Mouse (Mus musculus) forebrain, postnatal 0 days (tissue): ENCODE measurements around the gene Fam32a. TPM values are rescaled to one million over a fixed set of nuclear protein-coding genes. Genes with fewer than 3 reads are reported as not detected.

Experiments
- ATAC-seq: fragments of 200-750 bp; cut with Nextera tagmentation; 2 replicates; pipeline ENCODE4 v1.8.0; 2017; ENCODE audit warnings: mild to moderate bottlenecking, moderate library complexity
- DNase-seq: peaks from one replicate; pipeline ENCODE4 v3.0.0-alpha.2; 2015
- H3K27ac ChIP-seq: fragments of 300-500 bp; sonication (generic); 2 replicates; pipeline ENCODE4 v1.5.1; 2014; ENCODE audit warnings: low read depth, mild to moderate bottlenecking, antibody characterized with exemption, low read length, moderate library complexity, mixed read lengths
- H3K27me3 ChIP-seq: fragments of 300-500 bp; sonication (generic); 2 replicates; pipeline ENCODE4 v1.6.1; 2014; ENCODE audit warnings: mild to moderate bottlenecking, low read length, mixed read lengths; ENCODE audit not compliant: insufficient read depth
- H3K36me3 ChIP-seq: fragments of 300-500 bp; sonication (generic); 2 replicates; pipeline ENCODE4 v1.6.1; 2014; ENCODE audit warnings: mild to moderate bottlenecking, moderate library complexity; ENCODE audit not compliant: insufficient read depth
- H3K4me1 ChIP-seq: fragments of 300-500 bp; sonication (generic); 2 replicates; pipeline ENCODE4 v1.6.1; 2014; ENCODE audit warnings: antibody characterized with exemption; ENCODE audit not compliant: insufficient read depth
- H3K4me2 ChIP-seq: fragments of 300-500 bp; sonication (generic); 2 replicates; pipeline ENCODE4 v1.6.1; 2014; ENCODE audit warnings: low read depth, mild to moderate bottlenecking, moderate library complexity
- H3K4me3 ChIP-seq: fragments of 300-500 bp; sonication (generic); 2 replicates; pipeline ENCODE4 v1.5.1; 2014; ENCODE audit warnings: low read depth, low read length, mixed read lengths
- H3K9ac ChIP-seq: fragments of 300-500 bp; sonication (generic); 2 replicates; pipeline ENCODE4 v1.6.1; 2014; ENCODE audit warnings: mild to moderate bottlenecking
- H3K9me3 ChIP-seq: fragments of 300-500 bp; sonication (generic); 2 replicates; pipeline ENCODE4 v1.6.1; 2016; ENCODE audit warnings: low read length
- CTCF ChIP-seq: sonication (generic); IDR thresholded peaks from 2 replicates; pipeline ENCODE4 v1.5.1; 2016; ENCODE audit warnings: antibody characterized with exemption, control low read depth, low read depth
- WGBS: fragments of 180-500 bp; shearing (Covaris S2); extraction: QIAGEN DNeasy Blood & Tissue Kit; methylation state at CpG from one replicate; pipeline ENCODE4 v1.1.7; 2014; 5-methylcytosine and 5-hydroxymethylcytosine counted together
- polyA plus RNA-seq: library from polyadenylated mRNA; unstranded; fragments of >200 nt; fragmentation: Nextera tagmentation; extraction: Ambion mirVana; gene quantifications from 2 replicates; pipeline ENCODE4 v1.2.1, GENCODE M21; 2015
- total RNA-seq: library from RNA; depleted of rRNA; stranded (reverse); fragments of >200 nt; gene quantifications from 2 replicates; pipeline ENCODE4 v1.2.3, GENCODE M21; 2014

The Fam32a gene
- total and polyA plus RNA-seq, 2 experiments from 2014 or later, result 107 to 147 TPM

- TF ChIP-seq CTCF, result peak; percentile 80
- peak; percentile 65 for DNase-seq
- H3K36me3 ChIP-seq, result peaks cover 8% of the 10 kb centered on the region
- H3K27me3 ChIP-seq, result no peaks in the 10 kb centered on the region
- no peak overlapping the region for H3K4me3 ChIP-seq
- no peak overlapping the region for H3K27ac ChIP-seq
- 37% methylated on average over 2 of the region's 2 CpGs for WGBS
- no peaks in the 10 kb centered on the region for H3K9me3 ChIP-seq
- ATAC-seq, result peak; percentile 65
- H3K4me1 ChIP-seq, result no peaks in the 10 kb centered on the region
- H3K9ac ChIP-seq, result no peak overlapping the region
- no peak overlapping the region for H3K4me2 ChIP-seq
Measured at GRCm38 (mm10) chr8:72261019-72261418, 41.5 kb downstream of the Fam32a start.

GRCm38 (mm10) chr8:72261431-72261830, 41.9 kb downstream of the Fam32a start:
- no peak overlapping the region for H3K4me3 ChIP-seq
- ATAC-seq (no peak), DNase-seq (no peak)
- no peaks in the 10 kb centered on the region for H3K9me3 ChIP-seq
- no peaks in the 10 kb centered on the region for H3K4me1 ChIP-seq
- TF ChIP-seq CTCF, result no peak
- H3K27ac ChIP-seq, result no peak overlapping the region
- no peak overlapping the region for H3K9ac ChIP-seq
- no peak overlapping the region for H3K4me2 ChIP-seq
- peaks cover 7% of the 10 kb centered on the region; the same call in 1 of the 2 replicates for H3K36me3 ChIP-seq
- no peaks in the 10 kb centered on the region for H3K27me3 ChIP-seq

- peak; percentile 48 for TF ChIP-seq CTCF
- H3K36me3 ChIP-seq, result peaks cover 4% of the 10 kb centered on the region; the same call in 1 of the 2 replicates
- DNase-seq (no peak), ATAC-seq (no peak)
- H3K9me3 ChIP-seq, result no peaks in the 10 kb centered on the region
- no peaks in the 10 kb centered on the region for H3K4me1 ChIP-seq
- H3K4me2 ChIP-seq, result no peak overlapping the region
- no peak overlapping the region for H3K4me3 ChIP-seq
- no peaks in the 10 kb centered on the region for H3K27me3 ChIP-seq
- 49% methylated on average over 5 of the region's 5 CpGs for WGBS
- no peak overlapping the region for H3K9ac ChIP-seq
- no peak overlapping the region for H3K27ac ChIP-seq
Measured at GRCm38 (mm10) chr8:72261872-72262271, 42.3 kb downstream of the Fam32a start.

DNA sequence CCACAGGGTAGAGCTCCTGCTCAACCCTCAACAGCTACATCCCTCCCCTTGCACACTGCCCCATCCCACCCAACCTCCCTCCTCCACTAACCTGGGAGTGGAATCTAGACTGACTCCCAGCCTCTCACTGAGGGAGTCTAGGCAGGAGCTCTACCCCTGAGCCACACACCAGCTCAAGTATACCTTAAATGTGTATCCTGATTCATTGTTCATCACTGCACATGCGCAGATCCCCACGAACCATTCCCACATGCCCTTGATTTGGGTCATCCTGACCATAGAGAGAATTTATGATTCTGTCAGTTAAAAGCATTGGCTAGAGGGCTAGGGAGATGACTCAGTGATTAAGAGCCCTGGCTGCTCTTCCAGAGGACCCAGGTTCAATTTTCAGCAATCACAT, 43.2 kb downstream of the Fam32a start:
- no peaks in the 10 kb centered on the region for H3K36me3 ChIP-seq
- TF ChIP-seq CTCF, result no peak
- H3K27ac ChIP-seq, result no peak overlapping the region
- H3K4me2 ChIP-seq, result no peak overlapping the region
- DNase-seq, result no peak
- no peak overlapping the region for H3K9ac ChIP-seq
- no peaks in the 10 kb centered on the region for H3K4me1 ChIP-seq
- no peak for ATAC-seq
- no peak overlapping the region for H3K4me3 ChIP-seq
- no peaks in the 10 kb centered on the region for H3K9me3 ChIP-seq
- H3K27me3 ChIP-seq, result no peaks in the 10 kb centered on the region
- WGBS, result 90% methylated on average over 2 of the region's 2 CpGs

DNA sequence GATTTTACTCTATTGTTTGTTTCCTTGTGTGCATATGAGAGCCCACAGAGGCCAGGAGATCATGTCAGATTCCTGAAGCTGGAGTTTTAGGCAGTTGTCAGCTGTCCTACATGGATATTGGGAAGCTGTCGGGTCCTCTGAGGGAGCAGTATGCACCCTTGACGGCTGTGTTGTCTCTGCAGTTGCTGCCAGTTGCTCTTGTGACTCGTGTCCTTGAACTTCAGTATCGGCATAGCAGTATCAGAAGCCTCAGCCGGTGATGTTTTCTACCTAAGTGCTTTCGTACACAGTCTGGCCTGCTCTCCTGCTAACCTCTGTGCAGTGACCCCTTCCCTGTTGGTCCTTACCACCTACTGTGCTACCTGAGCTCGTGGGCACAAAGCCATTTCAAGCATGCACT, 43.9 kb downstream of the Fam32a start:
- no peak overlapping the region for H3K4me2 ChIP-seq
- DNase-seq (no peak), ATAC-seq (no peak)
- H3K4me3 ChIP-seq, result no peak overlapping the region
- H3K9me3 ChIP-seq, result no peaks in the 10 kb centered on the region
- no peak overlapping the region for H3K9ac ChIP-seq
- no peak overlapping the region for H3K27ac ChIP-seq
- H3K36me3 ChIP-seq, result no peaks in the 10 kb centered on the region
- TF ChIP-seq CTCF, result no peak
- WGBS, result 74% methylated on average over 7 of the region's 7 CpGs
- H3K4me1 ChIP-seq, result no peaks in the 10 kb centered on the region
- H3K27me3 ChIP-seq, result no peaks in the 10 kb centered on the region

DNA sequence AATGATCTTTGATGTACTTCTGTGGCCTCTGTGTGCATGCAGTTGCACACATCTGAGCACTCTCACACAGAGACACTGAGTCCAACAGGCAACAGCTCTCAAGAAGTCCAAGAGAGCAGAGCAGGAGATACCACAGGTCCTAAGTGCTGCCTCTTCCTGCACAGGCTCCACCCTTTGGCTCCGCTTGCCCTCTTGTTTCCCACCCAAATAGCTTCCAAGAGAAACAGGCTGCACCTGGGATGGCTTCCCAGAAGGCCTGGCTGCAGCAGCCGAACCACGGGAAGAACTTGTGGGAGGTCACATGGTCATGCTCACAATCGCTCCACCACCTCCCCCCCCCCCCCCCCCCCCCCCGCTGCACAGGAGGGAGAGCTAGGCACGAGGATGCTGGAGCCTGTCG, 45.8 kb downstream of the Fam32a start:
- DNase-seq (no peak), ATAC-seq (no peak)
- no peak overlapping the region for H3K27ac ChIP-seq
- no peak overlapping the region for H3K4me2 ChIP-seq
- no peaks in the 10 kb centered on the region for H3K4me1 ChIP-seq
- 52% methylated on average over 6 of the region's 7 CpGs for WGBS
- no peak overlapping the region for H3K9ac ChIP-seq
- H3K4me3 ChIP-seq, result no peak overlapping the region
- no peaks in the 10 kb centered on the region for H3K9me3 ChIP-seq
- no peaks in the 10 kb centered on the region for H3K27me3 ChIP-seq
- TF ChIP-seq CTCF, result no peak
- H3K36me3 ChIP-seq, result no peaks in the 10 kb centered on the region

DNA sequence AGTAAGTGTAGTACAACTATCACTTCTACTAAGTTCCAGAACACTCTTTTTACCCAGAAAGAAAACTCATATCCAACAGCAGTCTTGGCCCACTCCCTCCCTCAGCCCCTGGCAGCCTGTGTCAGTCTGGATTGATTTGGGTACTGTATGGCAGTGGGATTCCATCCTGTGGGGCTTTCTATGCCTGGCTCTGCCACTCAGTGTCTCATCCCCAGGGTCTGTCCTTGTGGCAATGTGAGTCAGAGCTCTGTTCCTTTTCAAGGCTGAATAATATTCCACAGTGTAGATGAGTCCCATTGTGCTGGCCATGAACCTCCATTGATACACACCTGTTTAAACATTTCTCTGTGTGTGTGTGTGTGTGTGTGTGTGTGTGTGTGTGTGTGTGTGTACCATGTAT, 47.1 kb downstream of the Fam32a start:
- H3K4me2 ChIP-seq, result no peak overlapping the region
- H3K9ac ChIP-seq, result no peak overlapping the region
- ATAC-seq (no peak), DNase-seq (no peak)
- no peaks in the 10 kb centered on the region for H3K9me3 ChIP-seq
- no peak for TF ChIP-seq CTCF
- H3K4me3 ChIP-seq, result no peak overlapping the region
- H3K4me1 ChIP-seq, result no peaks in the 10 kb centered on the region
- no peaks in the 10 kb centered on the region for H3K36me3 ChIP-seq
- no peak overlapping the region for H3K27ac ChIP-seq
- no peaks in the 10 kb centered on the region for H3K27me3 ChIP-seq

- H3K27ac ChIP-seq, result no peak overlapping the region
- ATAC-seq (no peak), DNase-seq (no peak)
- no peak overlapping the region for H3K4me3 ChIP-seq
- H3K27me3 ChIP-seq, result no peaks in the 10 kb centered on the region
- TF ChIP-seq CTCF, result no peak
- WGBS, result over 99% methylated on average over 8 of the region's 8 CpGs
- no peaks in the 10 kb centered on the region for H3K36me3 ChIP-seq
- H3K4me1 ChIP-seq, result no peaks in the 10 kb centered on the region
- H3K9me3 ChIP-seq, result no peaks in the 10 kb centered on the region
- no peak overlapping the region for H3K9ac ChIP-seq
- H3K4me2 ChIP-seq, result no peak overlapping the region
Measured at GRCm38 (mm10) chr8:72267106-72267505, 47.6 kb downstream of the Fam32a start.
